Mouse (Mus musculus) cerebellum, adult 2 months (tissue): ENCODE data around the gene Ckb.

Experiments
- CTCF ChIP-seq: fragments of 200-500 bp; IDR thresholded peaks from 2 replicates; pipeline ENCODE4 v1.5.1; 2011; ENCODE audit warnings: low read depth, mild to moderate bottlenecking, control low read depth, low read length, moderate library complexity, borderline replicate concordance; ENCODE audit not compliant: insufficient read depth
- POLR2A ChIP-seq: fragments of 200-500 bp; IDR thresholded peaks from 2 replicates; pipeline ENCODE4 v1.6.1; 2011; ENCODE audit warnings: low read length, control low read depth, borderline replicate concordance; ENCODE audit not compliant: insufficient read depth

GRCm38 (mm10) chr12:111718656-111719055 lies 46.5 kb upstream of the Ckb start:
- TF ChIP-seq POLR2A (peak; percentile 46; the same call in 1 of the 2 replicates), CTCF (no peak)
